Mouse (Mus musculus) large intestine, adult 2 months (tissue): ENCODE data around the gene Il23a. TPM values are rescaled to one million over a fixed set of nuclear protein-coding genes. Genes with fewer than 3 reads are reported as not detected.
"Not testable (repeated sequence)": the region's sequence is repeated elsewhere in the genome, so short reads cannot be mapped to it uniquely, and the experiment has no call there.

Source experiments
- DNase-seq: peaks from one replicate; pipeline ENCODE4 v3.0.0-alpha.2; 2012; ENCODE audit warnings: low read depth, low spot score
- WGBS: fragments of 180-500 bp; shearing (Covaris S2); methylation state at CpG from one replicate; pipeline ENCODE4 v1.1.7; 2018; 5-methylcytosine and 5-hydroxymethylcytosine counted together
- polyA plus RNA-seq: library from polyadenylated mRNA; depleted of rRNA; stranded (reverse); fragments of >200 nt; gene quantifications from 2 replicates; pipeline ENCODE4 v1.2.3, GENCODE M21; 2012; rRNA removed

Il23a gene
- polyA plus RNA-seq, 1 experiment, result 0.12 TPM

- under 1% methylated on average over 43 of the region's 43 CpGs for WGBS
- DNase-seq, result peak; percentile 96
Observed at GRCm38 (mm10) chr10:128270287-128270841, 28.2 kb downstream of the Il23a start, which contains the start of gene Stat2. TSS of gene Stat2 (plus strand) at chr10:128270559.

DNA sequence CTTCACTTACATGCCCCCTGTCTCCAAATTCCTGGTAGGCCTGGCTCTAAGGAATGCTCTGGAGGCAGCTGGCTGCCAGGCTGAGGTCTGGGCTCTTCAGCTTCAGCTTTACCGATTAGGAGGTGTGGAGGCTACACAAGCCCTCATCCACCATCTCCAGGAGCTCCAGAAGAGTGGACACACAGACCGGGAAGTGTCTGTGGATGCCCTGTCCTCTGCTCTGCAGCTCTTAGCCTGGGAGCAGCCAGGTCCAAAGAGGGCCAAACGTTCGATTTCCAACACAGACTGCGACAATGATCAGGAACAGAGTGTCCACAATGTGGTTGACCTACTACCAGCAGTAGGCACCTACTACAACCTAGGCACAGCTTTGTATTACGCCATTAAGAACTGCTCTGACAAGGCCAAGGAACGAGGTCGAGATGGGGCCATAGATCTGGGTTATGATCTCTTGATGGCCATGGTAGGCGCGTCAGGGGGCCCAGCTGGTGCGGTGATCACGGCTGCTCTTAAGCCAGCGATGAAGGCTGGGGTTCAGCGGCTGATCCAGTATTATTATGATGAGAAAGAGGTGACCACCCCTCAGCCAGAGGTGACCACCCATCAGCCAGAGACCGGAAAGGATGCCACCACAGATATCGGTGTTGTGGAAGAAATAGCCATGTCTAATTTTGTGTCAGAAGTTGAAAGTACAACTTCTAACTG, 29.2 kb downstream of the Il23a start:
- 83% methylated on average over 16 of the region's 16 CpGs for WGBS
- DNase-seq, result no peak

- 71% methylated on average over 6 of the region's 6 CpGs for WGBS
- DNase-seq, result no peak
Observed at GRCm38 (mm10) chr10:128268371-128268770, 30.2 kb downstream of the Il23a start, which contains the start of gene Apof. TSS of gene Apof (plus strand) at chr10:128268671.

DNA sequence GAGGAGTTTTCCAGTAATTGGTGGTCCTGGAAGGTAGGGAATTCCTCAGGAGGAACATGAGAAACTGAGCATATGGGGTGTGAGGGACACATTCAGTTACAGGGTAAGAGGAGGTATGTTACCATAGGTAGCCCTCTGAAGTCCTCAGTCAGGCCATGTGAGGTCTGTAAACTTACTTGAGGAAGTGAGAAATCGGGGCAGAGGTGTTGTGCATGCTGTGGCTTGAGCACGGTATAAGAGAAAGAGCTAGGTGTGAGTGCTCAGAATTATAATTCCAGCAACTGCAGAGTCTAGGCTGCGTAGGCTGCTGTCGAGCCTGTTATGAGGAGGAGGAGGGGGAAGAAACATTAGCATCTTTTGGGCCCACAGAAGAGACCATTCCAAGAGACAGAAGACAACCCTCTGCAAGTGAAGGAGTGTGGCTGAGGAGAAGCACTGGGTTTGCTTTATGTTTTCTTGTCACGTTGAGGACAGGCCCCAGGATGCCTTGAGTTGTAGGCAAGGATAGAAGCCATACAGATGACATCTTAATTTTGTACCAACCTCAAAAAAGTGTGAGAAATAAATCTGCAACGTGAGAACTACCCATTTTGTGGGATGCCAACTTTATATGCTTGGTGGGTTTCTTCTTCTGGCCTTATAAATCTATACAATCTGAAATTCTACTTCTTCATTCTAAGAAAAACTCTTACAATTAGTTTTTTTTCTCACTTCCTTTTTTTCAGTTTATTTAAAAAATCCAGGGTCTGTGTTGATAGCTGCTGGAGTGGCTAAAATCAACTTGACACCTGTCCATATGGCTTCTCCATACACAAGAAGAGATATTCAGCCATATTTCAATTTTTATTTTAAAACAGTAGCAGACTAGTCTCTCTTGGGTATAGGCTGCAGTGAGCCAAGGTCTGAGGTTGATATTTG, 34.9 kb downstream of the Il23a start:
- no peak for DNase-seq
- 70% methylated on average over 6 of the region's 6 CpGs for WGBS

DNA sequence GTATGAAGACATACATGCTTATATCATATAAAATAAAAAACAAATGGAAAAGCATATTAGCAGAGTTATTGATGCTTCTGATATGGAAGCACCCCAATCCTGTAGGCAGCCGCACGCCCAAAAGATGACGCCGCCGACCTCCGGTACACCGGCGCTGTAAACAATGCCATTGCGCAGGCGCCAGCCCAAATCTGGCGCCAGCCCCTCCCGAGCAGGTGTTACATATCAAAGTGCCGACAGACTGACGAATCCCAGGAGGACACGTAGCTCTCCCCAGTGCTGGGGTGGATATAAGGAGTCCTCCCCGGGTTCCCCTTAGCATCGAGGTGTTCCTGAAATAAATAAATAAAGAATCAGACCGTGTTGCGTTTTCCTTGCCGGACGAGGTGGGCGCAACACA, 36.3 kb downstream of the Il23a start:
- no peak for DNase-seq
- WGBS, result 74% methylated on average over 22 of the region's 22 CpGs

DNA sequence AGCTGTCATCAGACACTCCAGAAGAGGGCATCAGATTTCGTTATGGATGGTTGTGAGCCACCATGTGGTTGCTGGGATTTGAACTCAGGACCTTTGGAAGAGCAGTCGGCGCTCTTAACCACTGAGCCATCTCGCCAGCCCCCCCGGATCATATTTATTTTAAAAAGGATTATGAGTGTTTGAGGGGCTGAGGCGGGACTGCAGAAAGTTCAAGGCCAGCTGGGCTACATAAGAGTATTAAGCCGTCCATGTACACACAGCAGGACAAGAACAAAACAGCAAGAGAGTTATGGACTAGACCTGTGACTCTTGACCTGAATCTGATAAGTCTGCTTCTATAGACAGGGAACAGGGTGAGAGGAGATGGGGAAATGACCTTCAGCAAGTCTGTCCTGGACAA, 38.2 kb downstream of the Il23a start:
- WGBS, result 72% methylated on average over 7 of the region's 7 CpGs
- DNase-seq, result not testable (repeated sequence)

- DNase-seq, result no peak
- 82% methylated on average over 5 of the region's 5 CpGs for WGBS
Observed at GRCm38 (mm10) chr10:128259946-128260345, 38.6 kb downstream of the Il23a start.

- DNase-seq, result no peak
- 55% methylated on average over 4 of the region's 4 CpGs for WGBS
Observed at GRCm38 (mm10) chr10:128258953-128259352, 39.6 kb downstream of the Il23a start.

GRCm38 (mm10) chr10:128256328-128256727, 42.2 kb downstream of the Il23a start:
- DNase-seq, result no peak
- 85% methylated on average over 8 of the region's 8 CpGs for WGBS

- DNase-seq, result no peak
- WGBS, result 81% methylated on average over 8 of the region's 8 CpGs
Observed at GRCm38 (mm10) chr10:128255925-128256324, 42.6 kb downstream of the Il23a start.

GRCm38 (mm10) chr10:128253677-128254255, 44.8 kb downstream of the Il23a start, which contains the start of gene Apon:
TSS of gene Apon (plus strand) at chr10:128254096.
- no peak for DNase-seq
- WGBS, result 39% methylated on average over 4 of the region's 4 CpGs

- no peak for DNase-seq
Observed at GRCm38 (mm10) chr10:128250565-128250964, 48.0 kb downstream of the Il23a start.

GRCm38 (mm10) chr10:128247020-128247732, 51.4 kb downstream of the Il23a start:
- no peak for DNase-seq
- 79% methylated on average over 17 of the region's 17 CpGs for WGBS

More at GRCm38 (mm10) chr10:128250565-128250964, 48.0 kb downstream of the Il23a start:
- 92% methylated on average over 13 of the region's 13 CpGs for WGBS

Other genes starting within 250 kb of the Il23a start
- 23.0 and 23.4 TPM in 2 replicates for gene Ptges3, start 239.8 kb downstream of the Il23a start, polyA plus RNA-seq
- 3,352 and 4,281 TPM in 2 replicates for gene Atp5b, start 215.5 kb downstream of the Il23a start, polyA plus RNA-seq
- 22.7 and 36.6 TPM in 2 replicates for gene Baz2a, start 207.2 kb downstream of the Il23a start, polyA plus RNA-seq
- gene Rbms2, start 118.5 kb downstream of the Il23a start, polyA plus RNA-seq, result 33.1 and 43.2 TPM in 2 replicates
- gene Gls2, start 104.3 kb downstream of the Il23a start, polyA plus RNA-seq, result 2.0 and 3.3 TPM in 2 replicates
- 17.7 and 20.9 TPM in 2 replicates for gene Spryd4, start 86.9 kb downstream of the Il23a start, polyA plus RNA-seq
- not detected in 2 replicates for gene Mip, start 72.9 kb downstream of the Il23a start, polyA plus RNA-seq
- 5.7 TPM in 2 replicates for gene Timeless, start 66.7 kb downstream of the Il23a start, polyA plus RNA-seq
- gene Apon, start 44.7 kb downstream of the Il23a start, polyA plus RNA-seq, result 0.11 and 0.12 TPM in 2 replicates
- gene Apof, start 30.1 kb downstream of the Il23a start, polyA plus RNA-seq, result 0.08 and 0.16 TPM in 2 replicates
- gene Stat2, start 28.2 kb downstream of the Il23a start, polyA plus RNA-seq, result 18.9 and 36.4 TPM in 2 replicates
- gene Pan2, start 4.6 kb upstream of the Il23a start, polyA plus RNA-seq, result 16.7 and 28.0 TPM in 2 replicates
- 77.0 and 89.7 TPM in 2 replicates for gene Cnpy2, start 23.7 kb upstream of the Il23a start, polyA plus RNA-seq
- gene Cs, start 39.0 kb upstream of the Il23a start, polyA plus RNA-seq, result 361 and 585 TPM in 2 replicates
- gene Coq10a, start 70.2 kb upstream of the Il23a start, polyA plus RNA-seq, result 22.0 and 27.1 TPM in 2 replicates
- 17.6 and 22.9 TPM in 2 replicates for gene Ankrd52, start 78.4 kb upstream of the Il23a start, polyA plus RNA-seq
- gene Slc39a5, start 102.5 kb upstream of the Il23a start, polyA plus RNA-seq, result 209 and 267 TPM in 2 replicates
- gene Nabp2, start 112.7 kb upstream of the Il23a start, polyA plus RNA-seq, result 35.6 and 39.4 TPM in 2 replicates
- gene Rnf41, start 112.9 kb upstream of the Il23a start, polyA plus RNA-seq, result 18.3 and 20.4 TPM in 2 replicates
- gene Smarcc2, start 160.5 kb upstream of the Il23a start, polyA plus RNA-seq, result 43.3 and 67.4 TPM in 2 replicates
- 1,613 and 1,784 TPM in 2 replicates for gene Myl6, start 195.4 kb upstream of the Il23a start, polyA plus RNA-seq
- 1.1 and 1.4 TPM in 2 replicates for gene Myl6b, start 199.9 kb upstream of the Il23a start, polyA plus RNA-seq
- 32.4 TPM in 2 replicates for gene Esyt1, start 227.1 kb upstream of the Il23a start, polyA plus RNA-seq
- gene Zc3h10, start 249.0 kb upstream of the Il23a start, polyA plus RNA-seq, result 10.7 and 12.2 TPM in 2 replicates